Mouse (Mus musculus) forebrain, postnatal 0 days (tissue): ENCODE data around the gene Gli2. TPM values are rescaled to one million over a fixed set of nuclear protein-coding genes. Genes with fewer than 3 reads are reported as not detected.
A peak's percentile ranks its signal among the peaks of the same experiment; 100 is the strongest.

ENCODE experiments used
- ATAC-seq: fragments of 200-750 bp; cut with Nextera tagmentation; 2 replicates; pipeline ENCODE4 v1.8.0; 2017; ENCODE audit warnings: mild to moderate bottlenecking, moderate library complexity
- DNase-seq: peaks from one replicate; pipeline ENCODE4 v3.0.0-alpha.2; 2015
- H3K27ac ChIP-seq: fragments of 300-500 bp; sonication (generic); 2 replicates; pipeline ENCODE4 v1.5.1; 2014; ENCODE audit warnings: low read depth, mild to moderate bottlenecking, antibody characterized with exemption, low read length, moderate library complexity, mixed read lengths
- H3K27me3 ChIP-seq: fragments of 300-500 bp; sonication (generic); 2 replicates; pipeline ENCODE4 v1.6.1; 2014; ENCODE audit warnings: mild to moderate bottlenecking, low read length, mixed read lengths; ENCODE audit not compliant: insufficient read depth
- H3K36me3 ChIP-seq: fragments of 300-500 bp; sonication (generic); 2 replicates; pipeline ENCODE4 v1.6.1; 2014; ENCODE audit warnings: mild to moderate bottlenecking, moderate library complexity; ENCODE audit not compliant: insufficient read depth
- H3K4me1 ChIP-seq: fragments of 300-500 bp; sonication (generic); 2 replicates; pipeline ENCODE4 v1.6.1; 2014; ENCODE audit warnings: antibody characterized with exemption; ENCODE audit not compliant: insufficient read depth
- H3K4me2 ChIP-seq: fragments of 300-500 bp; sonication (generic); 2 replicates; pipeline ENCODE4 v1.6.1; 2014; ENCODE audit warnings: low read depth, mild to moderate bottlenecking, moderate library complexity
- H3K4me3 ChIP-seq: fragments of 300-500 bp; sonication (generic); 2 replicates; pipeline ENCODE4 v1.5.1; 2014; ENCODE audit warnings: low read depth, low read length, mixed read lengths
- H3K9ac ChIP-seq: fragments of 300-500 bp; sonication (generic); 2 replicates; pipeline ENCODE4 v1.6.1; 2014; ENCODE audit warnings: mild to moderate bottlenecking
- H3K9me3 ChIP-seq: fragments of 300-500 bp; sonication (generic); 2 replicates; pipeline ENCODE4 v1.6.1; 2016; ENCODE audit warnings: low read length
- CTCF ChIP-seq: sonication (generic); IDR thresholded peaks from 2 replicates; pipeline ENCODE4 v1.5.1; 2016; ENCODE audit warnings: antibody characterized with exemption, control low read depth, low read depth
- WGBS: fragments of 180-500 bp; shearing (Covaris S2); extraction: QIAGEN DNeasy Blood & Tissue Kit; methylation state at CpG from one replicate; pipeline ENCODE4 v1.1.7; 2014; 5-methylcytosine and 5-hydroxymethylcytosine counted together
- polyA plus RNA-seq: library from polyadenylated mRNA; unstranded; fragments of >200 nt; fragmentation: Nextera tagmentation; extraction: Ambion mirVana; gene quantifications from 2 replicates; pipeline ENCODE4 v1.2.1, GENCODE M21; 2015
- total RNA-seq: library from RNA; depleted of rRNA; stranded (reverse); fragments of >200 nt; gene quantifications from 2 replicates; pipeline ENCODE4 v1.2.3, GENCODE M21; 2014

The Gli2 gene
- total and polyA plus RNA-seq, 2 experiments from 2014 or later = 1.3 to 4.4 TPM

- Histone ChIP-seq H3K27ac (no peak overlapping the region), H3K27me3 (no peaks in the 10 kb centered on the region), H3K36me3 (no peaks in the 10 kb centered on the region), H3K9ac (no peak overlapping the region), H3K9me3 (no peaks in the 10 kb centered on the region), H3K4me3 (no peak overlapping the region), H3K4me2 (no peak overlapping the region), H3K4me1 (0 out of 2 replicates have a peak, but pooled peaks cover 3% of the 10 kb centered on the region)
- WGBS = 97% methylated on average over 1 of the region's 1 CpGs
- TF ChIP-seq CTCF = no peak
- DNase-seq (no peak), ATAC-seq (no peak)
Observed at GRCm38 (mm10) chr1:119038436-119038835, 15.0 kb downstream of the Gli2 start.

GRCm38 (mm10) chr1:119035931-119036330, 17.5 kb downstream of the Gli2 start:
- H3K9me3 ChIP-seq = no peaks in the 10 kb centered on the region
- TF ChIP-seq CTCF = no peak
- no peak for ATAC-seq
- H3K27ac ChIP-seq = no peak overlapping the region
- H3K36me3 ChIP-seq = no peaks in the 10 kb centered on the region
- DNase-seq = no peak
- H3K4me1 ChIP-seq = 0 out of 2 replicates have a peak, but pooled peaks cover 3% of the 10 kb centered on the region
- no peaks in the 10 kb centered on the region for H3K27me3 ChIP-seq
- WGBS = 66% methylated on average over 8 of the region's 8 CpGs
- H3K4me2 ChIP-seq = no peak overlapping the region
- no peak overlapping the region for H3K9ac ChIP-seq
- H3K4me3 ChIP-seq = no peak overlapping the region

GRCm38 (mm10) chr1:119035301-119035700, 18.1 kb downstream of the Gli2 start:
- Histone ChIP-seq H3K27me3 (no peaks in the 10 kb centered on the region), H3K4me2 (no peak overlapping the region), H3K9me3 (no peaks in the 10 kb centered on the region), H3K9ac (no peak overlapping the region), H3K36me3 (no peaks in the 10 kb centered on the region), H3K27ac (no peak overlapping the region), H3K4me3 (no peak overlapping the region), H3K4me1 (0 out of 2 replicates have a peak, but pooled peaks cover 3% of the 10 kb centered on the region)
- no peak for TF ChIP-seq CTCF
- no peak for ATAC-seq
- DNase-seq = no peak
- WGBS = 57% methylated on average over 9 of the region's 9 CpGs

GRCm38 (mm10) chr1:119034163-119034705, 19.2 kb downstream of the Gli2 start:
- H3K27me3 ChIP-seq = no peaks in the 10 kb centered on the region
- H3K4me2 ChIP-seq = no peak overlapping the region
- no peaks in the 10 kb centered on the region for H3K9me3 ChIP-seq
- H3K4me3 ChIP-seq = no peak overlapping the region
- ATAC-seq (peak; percentile 11), DNase-seq (no peak)
- peak overlapping the region; percentile 42 for H3K27ac ChIP-seq
- no peak overlapping the region for H3K9ac ChIP-seq
- TF ChIP-seq CTCF = no peak
- no peaks in the 10 kb centered on the region for H3K36me3 ChIP-seq
- WGBS = 21% methylated on average over 13 of the region's 13 CpGs
- 0 out of 2 replicates have a peak, but pooled peaks cover 3% of the 10 kb centered on the region for H3K4me1 ChIP-seq

GRCm38 (mm10) chr1:119033450-119034162, 19.8 kb downstream of the Gli2 start:
- Histone ChIP-seq H3K4me3 (no peak overlapping the region), H3K36me3 (no peaks in the 10 kb centered on the region), H3K9me3 (no peaks in the 10 kb centered on the region), H3K4me1 (0 out of 2 replicates have a peak, but pooled peaks cover 3% of the 10 kb centered on the region), H3K27me3 (no peaks in the 10 kb centered on the region), H3K27ac (peak overlapping the region; percentile 42; the same call in 1 of the 2 replicates), H3K4me2 (no peak overlapping the region), H3K9ac (no peak overlapping the region)
- DNase-seq (peak; percentile 76), ATAC-seq (peak; percentile 93)
- no peak for TF ChIP-seq CTCF
- WGBS = 42% methylated on average over 3 of the region's 3 CpGs

- Histone ChIP-seq H3K4me1 (0 out of 2 replicates have a peak, but pooled peaks cover 3% of the 10 kb centered on the region), H3K9me3 (no peaks in the 10 kb centered on the region), H3K9ac (no peak overlapping the region), H3K36me3 (no peaks in the 10 kb centered on the region), H3K27ac (no peak overlapping the region), H3K4me2 (no peak overlapping the region), H3K27me3 (no peaks in the 10 kb centered on the region), H3K4me3 (no peak overlapping the region)
- WGBS = 94% methylated on average over 6 of the region's 6 CpGs
- ATAC-seq (no peak), DNase-seq (no peak)
- no peak for TF ChIP-seq CTCF
Observed at GRCm38 (mm10) chr1:119031185-119031584, 22.2 kb downstream of the Gli2 start.

GRCm38 (mm10) chr1:119025647-119026358, 27.6 kb downstream of the Gli2 start:
- 67% methylated on average over 8 of the region's 8 CpGs for whole genome bisulfite sequencing
- no peaks in the 10 kb centered on the region for H3K27me3 ChIP-seq
- no peak overlapping the region for H3K4me3 ChIP-seq
- no peak overlapping the region for H3K4me2 ChIP-seq
- no peak overlapping the region for H3K27ac ChIP-seq
- DNase-seq (no peak), ATAC-seq (peak; percentile 44)
- H3K36me3 ChIP-seq = no peaks in the 10 kb centered on the region
- no peaks in the 10 kb centered on the region for H3K4me1 ChIP-seq
- no peak for TF ChIP-seq CTCF
- H3K9ac ChIP-seq = no peak overlapping the region
- no peaks in the 10 kb centered on the region for H3K9me3 ChIP-seq
